Mouse (Mus musculus) embryonic facial prominence, embryonic 12.5 days (tissue): Measurements from ENCODE around the gene Lamb3. TPM values are rescaled to one million over a fixed set of nuclear protein-coding genes. Genes with fewer than 3 reads are reported as not detected.

Source experiments
- ATAC-seq: fragments of 200-750 bp; cut with Nextera tagmentation; 2 replicates; pipeline ENCODE4 v1.8.0; 2017; ENCODE audit not compliant: insufficient number of reproducible peaks, insufficient read depth, low FRiP score, low TSS enrichment
- H3K27ac ChIP-seq: fragments of 300-500 bp; sonication (generic); 2 replicates; pipeline ENCODE4 v1.5.1; 2016; ENCODE audit warnings: mild to moderate bottlenecking
- H3K27me3 ChIP-seq: fragments of 300-500 bp; sonication (generic); 2 replicates; pipeline ENCODE4 v1.6.1; 2016; ENCODE audit warnings: mild to moderate bottlenecking, moderate library complexity
- H3K36me3 ChIP-seq: fragments of 300-500 bp; sonication (generic); 2 replicates; pipeline ENCODE4 v1.6.1; 2016; ENCODE audit warnings: mild to moderate bottlenecking
- H3K4me1 ChIP-seq: fragments of 300-500 bp; sonication (generic); 2 replicates; pipeline ENCODE4 v1.6.1; 2016
- H3K4me2 ChIP-seq: fragments of 300-500 bp; sonication (generic); replicated peaks from 2 replicates; pipeline ENCODE4 v1.6.1; 2016; ENCODE audit warnings: mild to moderate bottlenecking, moderate library complexity
- H3K4me3 ChIP-seq: fragments of 300-500 bp; sonication (generic); 2 replicates; pipeline ENCODE4 v1.5.1; 2016; ENCODE audit warnings: mild to moderate bottlenecking
- H3K9ac ChIP-seq: fragments of 300-500 bp; sonication (generic); 2 replicates; pipeline ENCODE4 v1.6.1; 2016; ENCODE audit warnings: mild to moderate bottlenecking, moderate library complexity
- H3K9me3 ChIP-seq: fragments of 300-500 bp; sonication (generic); 2 replicates; pipeline ENCODE4 v1.6.1; 2016; ENCODE audit warnings: mild to moderate bottlenecking, moderate library complexity
- WGBS: fragments of 180-500 bp; shearing (Covaris S2); methylation state at CpG from one replicate; pipeline ENCODE4 v1.1.7; 2016; 5-methylcytosine and 5-hydroxymethylcytosine counted together
- polyA plus RNA-seq: library from polyadenylated mRNA; unstranded; fragments of >200 nt; fragmentation: Nextera tagmentation; extraction: Ambion mirVana; gene quantifications from 2 replicates; pipeline ENCODE4 v1.2.1, GENCODE M21; 2016

Lamb3 gene
- polyA plus RNA-seq, 1 experiment from 2014 or later, result 2.0 TPM

DNA sequence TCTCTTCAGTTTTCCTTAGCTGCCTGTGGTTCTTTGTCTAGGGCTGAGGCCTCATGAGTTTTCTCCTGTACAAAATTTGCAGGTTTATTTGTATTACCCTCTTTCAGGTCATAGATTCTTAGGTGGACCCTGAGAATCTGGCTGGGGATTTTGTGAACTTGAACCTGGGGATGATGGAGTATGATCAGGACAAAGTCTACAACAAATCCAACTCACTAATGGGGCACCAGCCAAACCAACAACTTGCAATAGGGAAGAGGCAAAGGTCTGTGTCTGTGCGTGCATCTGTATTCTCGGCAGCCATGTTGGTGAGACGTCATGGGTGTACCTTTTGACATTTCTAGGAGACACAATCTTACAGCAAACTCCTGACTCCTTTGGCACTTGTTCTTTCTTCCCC lies 81.6 kb downstream of the Lamb3 start:
- Histone ChIP-seq H3K36me3 (no peaks in the 10 kb centered on the region), H3K4me2 (no peak overlapping the region), H3K27ac (no peak overlapping the region), H3K4me1 (no peaks in the 10 kb centered on the region), H3K4me3 (no peak overlapping the region), H3K9me3 (no peaks in the 10 kb centered on the region), H3K9ac (no peak overlapping the region), H3K27me3 (no peaks in the 10 kb centered on the region)
- no peak for ATAC-seq
- WGBS, result 91% methylated on average over 3 of the region's 3 CpGs

DNA sequence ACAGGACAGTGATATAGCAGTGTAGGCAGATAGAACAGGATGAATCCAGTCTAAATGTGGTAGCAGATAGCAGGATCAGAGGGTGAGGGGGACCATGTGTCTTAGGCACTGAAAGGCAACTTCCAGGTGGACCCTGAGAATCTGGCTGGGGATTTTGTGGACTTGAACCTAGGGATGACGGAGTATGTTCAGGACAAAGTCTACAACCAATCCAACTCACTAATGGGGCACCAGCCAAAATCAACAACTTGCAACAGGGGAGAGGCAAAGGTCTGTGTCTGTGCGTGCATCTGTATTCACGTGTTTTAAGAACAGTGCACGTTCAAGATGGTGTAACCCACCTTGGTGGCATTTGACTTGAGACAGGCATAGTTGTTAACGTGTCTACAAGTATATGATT lies 82.4 kb downstream of the Lamb3 start:
- Histone ChIP-seq H3K27ac (no peak overlapping the region), H3K36me3 (no peaks in the 10 kb centered on the region), H3K4me1 (no peaks in the 10 kb centered on the region), H3K4me2 (no peak overlapping the region), H3K9me3 (no peaks in the 10 kb centered on the region), H3K9ac (no peak overlapping the region), H3K4me3 (no peak overlapping the region), H3K27me3 (no peaks in the 10 kb centered on the region)
- no peak for ATAC-seq
- 82% methylated on average over 5 of the region's 5 CpGs for WGBS

DNA sequence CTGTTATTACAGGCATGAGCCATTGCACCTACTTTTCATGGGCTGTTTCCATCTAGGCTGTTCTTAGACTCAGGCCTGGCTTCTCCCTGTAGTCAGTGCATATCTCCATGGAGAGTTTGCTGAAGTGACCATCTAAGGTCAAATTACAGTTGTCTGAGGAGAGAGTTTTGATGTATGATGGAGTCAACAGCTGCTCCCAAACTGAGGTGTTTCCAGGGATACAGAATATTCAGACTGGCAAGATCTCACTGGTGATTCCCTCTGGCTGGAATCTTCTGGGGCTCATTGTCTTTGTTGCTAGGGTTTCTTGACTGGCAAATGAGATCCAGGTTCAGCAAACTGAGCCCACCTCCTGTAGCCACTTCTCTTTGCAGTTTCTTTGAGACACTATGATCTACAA lies 83.2 kb downstream of the Lamb3 start:
- Histone ChIP-seq H3K27me3 (no peaks in the 10 kb centered on the region), H3K36me3 (no peaks in the 10 kb centered on the region), H3K9ac (no peak overlapping the region), H3K27ac (no peak overlapping the region), H3K4me1 (no peaks in the 10 kb centered on the region), H3K9me3 (no peaks in the 10 kb centered on the region), H3K4me3 (no peak overlapping the region), H3K4me2 (no peak overlapping the region)
- no peak for ATAC-seq

DNA sequence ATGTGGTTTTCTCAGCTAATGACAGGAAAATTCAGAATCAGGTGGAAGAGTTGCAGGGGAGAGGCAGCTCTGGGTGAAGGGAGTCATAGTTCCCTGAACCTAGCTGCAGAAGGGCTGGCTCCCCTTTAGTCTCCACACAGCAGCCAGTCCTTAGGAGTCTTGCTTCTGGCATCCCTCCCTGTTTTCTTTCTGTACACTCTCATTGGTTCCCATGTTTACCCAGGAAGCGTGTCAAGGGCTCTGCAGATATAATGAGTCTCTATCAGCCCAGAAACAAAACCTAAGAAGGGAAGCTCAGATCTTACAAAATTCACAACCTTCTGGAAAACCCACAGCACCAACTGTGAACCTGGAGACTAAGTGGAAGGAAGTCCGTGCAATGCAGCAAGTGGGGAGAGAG lies 85.5 kb downstream of the Lamb3 start:
- Histone ChIP-seq H3K9ac (no peak overlapping the region), H3K9me3 (no peaks in the 10 kb centered on the region), H3K4me1 (no peaks in the 10 kb centered on the region), H3K4me2 (no peak overlapping the region), H3K27ac (no peak overlapping the region), H3K27me3 (no peaks in the 10 kb centered on the region), H3K36me3 (no peaks in the 10 kb centered on the region), H3K4me3 (no peak overlapping the region)
- no peak for ATAC-seq
- 55% methylated on average over 2 of the region's 2 CpGs for WGBS

DNA sequence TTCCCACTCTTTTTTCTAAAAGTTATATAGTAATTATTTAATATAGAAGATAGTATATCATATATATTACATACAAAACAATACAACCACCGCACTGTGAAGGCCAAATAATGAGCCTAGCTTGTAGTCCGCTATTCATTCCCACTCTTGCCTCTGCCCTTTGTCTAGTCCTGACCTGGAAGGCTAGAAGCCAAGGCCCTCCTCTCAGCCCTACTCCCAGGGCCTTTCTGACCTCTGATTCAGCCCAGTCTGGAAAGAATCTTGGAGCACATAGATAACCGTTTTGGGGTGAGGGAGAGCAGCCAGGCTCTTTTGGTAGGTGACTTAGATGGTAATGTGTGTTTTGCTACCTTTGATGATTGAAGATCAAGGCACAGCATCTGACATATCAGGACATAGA lies 86.4 kb downstream of the Lamb3 start:
- 85% methylated on average over 3 of the region's 3 CpGs for WGBS
- H3K4me2 ChIP-seq, result no peak overlapping the region
- no peak overlapping the region for H3K9ac ChIP-seq
- no peaks in the 10 kb centered on the region for H3K27me3 ChIP-seq
- H3K27ac ChIP-seq, result no peak overlapping the region
- H3K4me1 ChIP-seq, result no peaks in the 10 kb centered on the region
- no peak for ATAC-seq
- H3K9me3 ChIP-seq, result no peaks in the 10 kb centered on the region
- H3K36me3 ChIP-seq, result no peaks in the 10 kb centered on the region
- H3K4me3 ChIP-seq, result no peak overlapping the region

DNA sequence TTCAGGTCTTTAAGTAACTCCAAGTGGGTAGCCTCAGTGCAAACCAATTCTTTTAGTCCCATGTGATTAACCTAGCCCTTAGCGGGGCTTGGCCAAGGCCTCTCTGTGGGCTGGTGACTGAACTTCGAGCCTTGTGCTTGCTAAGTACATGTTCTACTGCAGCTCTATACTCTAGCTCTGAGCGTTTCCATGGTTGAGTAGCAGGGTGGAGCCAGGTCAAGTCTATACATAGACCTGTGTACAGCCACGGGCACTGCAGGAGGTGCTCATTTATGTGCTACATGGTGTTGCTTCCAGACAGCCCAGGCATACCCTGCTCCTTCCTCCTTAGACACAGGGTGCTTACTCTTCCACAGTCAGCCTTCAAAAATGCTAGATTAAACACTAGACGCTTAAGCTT lies 88.4 kb downstream of the Lamb3 start:
- ATAC-seq, result no peak
- 83% methylated on average over 5 of the region's 5 CpGs for WGBS
- no peaks in the 10 kb centered on the region for H3K9me3 ChIP-seq

DNA sequence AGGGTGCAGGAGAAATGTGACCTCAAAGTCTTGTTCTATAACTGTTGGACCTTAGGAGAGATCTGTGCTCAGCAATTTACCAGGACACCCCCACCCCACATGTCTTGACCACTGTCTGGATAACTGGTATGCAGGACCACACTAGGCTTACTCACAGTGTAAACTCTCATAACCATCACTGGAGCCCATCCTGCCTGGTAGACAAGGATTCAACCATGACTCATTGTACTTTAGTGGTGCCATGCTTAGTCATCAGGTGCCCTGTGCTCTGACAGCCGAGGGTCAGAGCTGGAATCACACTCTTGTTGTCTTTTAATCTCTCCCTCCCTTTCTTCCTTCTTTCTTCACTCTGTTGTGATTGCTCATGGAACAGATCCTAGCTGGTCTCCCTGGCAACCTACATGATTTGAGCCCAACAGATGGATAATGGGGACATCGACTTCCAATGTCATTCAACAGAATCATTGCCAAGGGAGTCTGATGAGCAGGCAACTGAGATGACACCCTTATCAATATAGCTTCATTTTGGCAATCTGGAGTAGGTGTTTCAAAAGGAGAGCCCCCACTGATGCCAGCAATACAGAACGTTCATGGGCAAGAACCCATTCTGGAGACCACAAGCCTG lies 90.8 kb downstream of the Lamb3 start:
- H3K4me2 ChIP-seq, result no peak overlapping the region
- H3K36me3 ChIP-seq, result no peaks in the 10 kb centered on the region
- H3K27ac ChIP-seq, result no peak overlapping the region
- no peak overlapping the region for H3K9ac ChIP-seq
- WGBS, result 84% methylated on average over 3 of the region's 3 CpGs
- H3K9me3 ChIP-seq, result no peaks in the 10 kb centered on the region
- H3K27me3 ChIP-seq, result no peaks in the 10 kb centered on the region
- no peak overlapping the region for H3K4me3 ChIP-seq
- H3K4me1 ChIP-seq, result no peaks in the 10 kb centered on the region
- ATAC-seq, result no peak

More for the DNA sequence above, 88.4 kb downstream of the Lamb3 start:
- Histone ChIP-seq H3K4me3 (no peak overlapping the region), H3K27me3 (no peaks in the 10 kb centered on the region), H3K9ac (no peak overlapping the region), H3K4me2 (no peak overlapping the region), H3K27ac (no peak overlapping the region), H3K4me1 (no peaks in the 10 kb centered on the region), H3K36me3 (no peaks in the 10 kb centered on the region)

DNA sequence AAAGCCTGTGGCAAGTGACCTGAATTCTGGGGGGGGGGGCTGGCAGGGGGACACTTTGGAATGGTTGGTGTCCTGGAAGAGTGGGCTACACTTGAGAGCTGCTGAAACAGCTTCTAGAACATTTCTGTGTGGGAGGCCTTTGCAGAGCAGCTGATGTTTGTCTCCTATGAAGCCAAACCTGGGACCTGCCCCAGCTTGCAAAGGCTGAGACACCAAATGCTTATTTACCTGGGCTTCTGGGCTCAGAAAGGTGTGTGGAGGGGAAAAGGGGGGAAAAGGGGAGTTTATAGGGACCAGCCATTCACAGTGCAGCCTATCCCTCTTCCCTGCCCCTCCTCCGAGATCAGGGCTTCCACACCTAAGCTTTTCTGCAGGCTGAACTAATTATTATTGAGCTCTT lies 92.5 kb downstream of the Lamb3 start:
- no peak for ATAC-seq
- 53% methylated on average over 1 of the region's 1 CpGs for WGBS
- H3K9me3 ChIP-seq, result no peaks in the 10 kb centered on the region
- H3K27ac ChIP-seq, result no peak overlapping the region
- no peak overlapping the region for H3K9ac ChIP-seq
- no peak overlapping the region for H3K4me3 ChIP-seq
- H3K36me3 ChIP-seq, result no peaks in the 10 kb centered on the region
- H3K4me1 ChIP-seq, result no peaks in the 10 kb centered on the region
- H3K4me2 ChIP-seq, result no peak overlapping the region
- H3K27me3 ChIP-seq, result no peaks in the 10 kb centered on the region

DNA sequence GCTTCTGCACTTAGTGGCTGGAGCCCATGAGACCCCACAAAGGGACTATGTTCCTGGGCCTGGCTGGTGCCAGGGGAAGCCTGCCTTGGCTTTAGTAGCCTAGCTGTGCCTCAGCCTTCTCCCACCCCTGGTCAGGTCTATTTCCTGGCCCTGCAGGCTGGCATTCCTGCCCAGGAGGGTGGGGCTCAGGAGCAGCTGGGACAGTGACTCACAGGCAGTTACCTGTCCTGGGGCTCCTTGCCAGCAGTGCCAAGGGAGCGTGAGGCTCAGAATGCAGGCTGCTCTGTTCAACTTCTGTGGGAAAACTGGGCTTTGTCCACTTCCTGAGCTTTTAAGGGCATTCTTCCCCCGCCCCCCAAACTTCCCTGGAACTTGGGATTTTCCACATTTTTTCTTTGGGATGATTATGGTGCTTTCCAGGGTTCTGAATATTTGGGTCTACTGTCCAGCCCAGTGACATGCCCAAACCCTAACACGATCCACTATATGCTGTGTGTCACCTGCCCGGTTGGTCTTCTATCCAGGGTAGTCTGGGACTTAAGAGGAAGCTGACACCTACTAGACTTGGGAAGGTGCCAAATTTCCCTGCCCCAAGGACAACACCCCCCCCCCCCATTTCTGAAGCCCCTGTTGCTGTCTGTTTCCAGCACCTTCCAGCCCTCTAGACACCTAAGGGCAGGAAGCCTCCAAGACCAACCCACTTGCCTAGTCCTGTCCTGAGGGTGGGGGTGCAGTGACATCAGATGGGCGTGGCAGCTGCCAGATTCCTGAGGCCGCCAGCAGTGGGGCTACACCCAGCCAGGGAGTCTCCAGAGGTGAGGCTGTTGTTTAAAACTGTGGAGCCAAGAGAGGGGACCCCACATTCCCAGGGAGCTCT lies 94.0 kb downstream of the Lamb3 start:
- Histone ChIP-seq H3K4me3 (no peak overlapping the region), H3K4me2 (no peak overlapping the region), H3K27ac (no peak overlapping the region), H3K9ac (no peak overlapping the region), H3K4me1 (no peaks in the 10 kb centered on the region), H3K27me3 (no peaks in the 10 kb centered on the region), H3K36me3 (no peaks in the 10 kb centered on the region), H3K9me3 (no peaks in the 10 kb centered on the region)
- 64% methylated on average over 6 of the region's 6 CpGs for WGBS
- peak; percentile 67; the same call in 1 of the 2 replicates for ATAC-seq

DNA sequence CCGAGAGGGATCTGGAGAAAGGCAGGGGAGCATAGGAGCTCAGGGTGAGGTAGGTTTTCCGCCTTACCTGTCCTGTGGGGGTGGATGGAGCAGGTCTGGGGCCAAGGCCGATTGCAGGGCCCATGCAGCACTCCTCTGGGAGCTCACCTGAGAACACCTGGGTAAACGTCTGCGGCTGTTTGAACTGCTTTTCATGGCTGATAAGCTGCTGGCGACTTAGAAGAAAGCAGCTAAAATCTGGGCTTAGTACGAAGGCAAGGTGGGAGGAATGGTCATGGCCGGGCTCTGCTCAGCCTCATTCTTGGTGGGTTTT lies 94.5 kb downstream of the Lamb3 start:
- no peak overlapping the region for H3K4me3 ChIP-seq
- H3K4me1 ChIP-seq, result no peaks in the 10 kb centered on the region
- no peak for ATAC-seq
- H3K9me3 ChIP-seq, result no peaks in the 10 kb centered on the region
- H3K36me3 ChIP-seq, result no peaks in the 10 kb centered on the region
- 58% methylated on average over 8 of the region's 8 CpGs for WGBS
- no peak overlapping the region for H3K27ac ChIP-seq
- H3K4me2 ChIP-seq, result no peak overlapping the region
- no peaks in the 10 kb centered on the region for H3K27me3 ChIP-seq
- H3K9ac ChIP-seq, result no peak overlapping the region

DNA sequence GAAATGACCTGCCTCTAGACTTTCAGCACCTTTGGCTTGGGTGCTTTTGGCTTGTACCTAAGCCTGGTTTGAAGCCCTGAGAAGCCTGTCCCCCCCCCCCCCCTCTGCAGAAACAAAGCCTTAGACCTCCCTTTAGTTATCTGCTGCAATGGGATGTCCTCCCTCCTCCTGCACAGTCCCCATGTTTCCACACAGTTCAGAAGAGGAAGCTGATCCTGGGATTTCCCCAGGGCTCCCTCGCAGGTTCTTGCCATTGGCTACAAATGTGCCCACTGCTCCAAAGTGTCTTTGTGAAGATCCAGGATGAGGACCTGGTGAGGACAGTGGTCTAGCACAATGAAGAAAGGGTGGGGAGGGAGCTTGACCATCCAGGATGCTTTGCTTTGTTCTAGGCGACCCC lies 95.6 kb downstream of the Lamb3 start:
- no peak overlapping the region for H3K9ac ChIP-seq
- H3K27ac ChIP-seq, result no peak overlapping the region
- H3K27me3 ChIP-seq, result no peaks in the 10 kb centered on the region
- no peaks in the 10 kb centered on the region for H3K9me3 ChIP-seq
- no peaks in the 10 kb centered on the region for H3K4me1 ChIP-seq
- no peak for ATAC-seq
- no peak overlapping the region for H3K4me3 ChIP-seq
- no peak overlapping the region for H3K4me2 ChIP-seq
- WGBS, result 56% methylated on average over 2 of the region's 2 CpGs
- H3K36me3 ChIP-seq, result no peaks in the 10 kb centered on the region

DNA sequence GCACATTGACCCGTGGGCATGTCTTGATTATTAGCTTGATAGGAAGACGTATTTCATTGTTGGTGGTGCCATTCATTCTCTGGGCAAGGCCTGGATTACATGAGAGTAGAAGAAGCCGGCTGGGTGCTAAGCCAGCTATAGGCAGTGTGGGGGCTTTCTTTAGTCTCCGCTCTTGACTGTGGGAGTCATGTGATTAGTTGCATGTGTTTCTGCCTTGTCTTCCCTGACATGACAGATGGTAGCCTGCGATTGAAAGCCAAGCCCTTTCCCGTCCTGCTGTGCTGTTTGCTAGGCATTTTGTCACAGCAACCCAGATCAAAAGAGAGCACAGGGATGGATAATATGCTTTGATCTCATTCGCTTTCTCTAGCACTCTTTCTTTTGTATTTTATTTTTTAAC lies 97.9 kb downstream of the Lamb3 start:
- H3K36me3 ChIP-seq, result no peaks in the 10 kb centered on the region
- no peak overlapping the region for H3K4me3 ChIP-seq
- no peak overlapping the region for H3K4me2 ChIP-seq
- H3K9ac ChIP-seq, result no peak overlapping the region
- ATAC-seq, result no peak
- H3K9me3 ChIP-seq, result no peaks in the 10 kb centered on the region
- 52% methylated on average over 7 of the region's 7 CpGs for WGBS
- no peak overlapping the region for H3K27ac ChIP-seq
- H3K4me1 ChIP-seq, result no peaks in the 10 kb centered on the region
- H3K27me3 ChIP-seq, result no peaks in the 10 kb centered on the region
